Mouse (Mus musculus) cerebellum, postnatal 10 days (tissue): ENCODE data around the gene Pigl.

Experiments used
- DNase-seq, 2 experiments: peaks; one replicate each; pipeline ENCODE4 v3.0.0; 2021; ENCODE audit warnings: mixed read lengths in 2 of 2

Pigl gene

DNA sequence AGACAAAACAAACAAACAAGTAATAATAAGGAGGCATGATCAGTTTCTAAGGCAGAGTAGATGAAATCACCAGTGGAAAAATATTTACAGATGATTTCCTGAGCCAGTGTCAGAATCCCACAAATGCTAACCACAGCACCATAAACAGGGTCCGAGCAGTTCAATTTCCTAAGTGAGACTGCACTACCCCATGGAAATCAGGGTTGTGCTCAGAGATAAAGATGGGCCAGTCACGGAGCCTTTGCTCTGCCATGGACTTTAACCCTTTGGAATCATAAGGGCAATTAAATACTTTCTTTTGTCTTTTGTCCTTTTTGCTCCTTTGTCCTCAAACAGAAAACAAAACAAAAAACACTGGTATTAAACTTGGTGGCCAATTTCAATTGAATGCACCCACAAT lies 64.0 kb downstream of the Pigl start:
- no peak for DNase-seq

DNA sequence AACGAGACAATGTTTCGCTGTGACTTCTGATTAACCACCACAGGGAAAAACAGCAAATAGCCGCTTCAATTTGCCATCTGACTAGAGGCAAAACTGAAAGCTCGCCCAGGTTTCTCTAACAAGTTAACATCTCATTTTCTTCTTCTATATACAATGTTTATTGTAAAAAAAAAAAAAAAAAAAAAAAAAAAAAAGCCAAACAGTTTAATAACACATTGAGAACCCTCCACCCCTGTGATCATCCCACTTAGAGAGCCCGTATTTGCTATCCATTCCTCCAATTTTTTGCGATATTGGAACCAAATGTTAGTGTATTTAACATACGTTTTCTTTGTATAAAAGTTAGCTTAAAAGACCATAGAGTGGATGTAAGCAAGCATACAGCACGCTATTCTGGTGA lies 78.8 kb downstream of the Pigl start:
- no peak for DNase-seq

DNA sequence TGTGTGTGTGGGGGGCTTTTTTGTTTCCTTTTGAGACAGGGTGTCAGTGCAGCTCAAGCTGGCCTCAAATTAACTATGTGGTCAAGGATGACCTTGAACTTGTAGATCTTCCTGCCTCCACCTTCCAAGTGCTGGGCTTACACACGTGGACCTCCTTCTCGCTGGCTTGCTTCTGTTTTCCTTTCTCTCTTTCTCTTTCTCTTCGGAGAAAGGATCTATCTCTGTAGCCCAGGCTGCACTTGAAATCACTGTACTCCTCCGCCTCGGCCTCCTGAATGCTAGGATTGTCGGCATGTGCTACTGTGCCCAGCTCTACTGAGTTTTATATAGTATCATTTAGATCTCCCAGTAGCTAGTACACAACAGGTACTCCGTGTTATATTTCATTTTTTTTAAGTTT lies 79.3 kb downstream of the Pigl start:
- DNase-seq: peak in 1 of 2 experiments; percentile 26

DNA sequence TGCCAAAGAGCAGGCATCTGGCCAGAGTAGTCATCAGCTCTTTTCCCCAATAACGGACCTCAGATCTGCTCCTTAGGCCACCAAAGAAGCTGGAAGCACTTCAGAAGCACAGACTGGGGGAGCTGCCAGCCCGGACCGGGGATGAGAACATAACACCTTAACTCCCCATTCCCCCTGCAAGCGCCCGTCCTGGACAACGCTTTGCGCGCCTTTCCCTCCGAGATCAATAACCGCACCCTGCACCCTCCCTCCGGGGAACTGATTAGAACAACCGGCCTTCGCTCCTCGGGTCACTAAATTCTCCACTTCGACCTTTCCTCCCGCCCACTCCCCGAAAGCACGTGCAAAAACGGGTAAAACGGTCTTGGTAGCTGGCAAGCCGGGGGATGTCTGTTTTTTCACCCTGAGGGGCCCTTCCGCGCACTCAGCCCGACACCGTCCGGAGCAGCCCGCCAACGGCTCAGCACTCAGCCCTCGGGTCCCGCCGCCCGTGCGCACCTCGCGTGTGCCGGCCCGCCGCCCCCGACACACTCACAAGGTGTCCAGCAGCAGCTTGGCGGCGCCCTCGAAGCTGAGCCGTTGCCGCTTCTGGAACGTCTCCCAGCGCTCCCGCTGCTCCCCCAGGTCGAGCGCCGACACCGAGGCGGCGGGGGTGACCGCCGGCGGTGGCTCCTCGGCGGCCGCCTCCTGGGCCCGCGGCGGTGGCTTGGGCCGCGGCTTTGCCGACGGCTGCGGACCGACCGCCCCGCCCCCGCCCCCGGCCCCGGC lies 80.2 kb downstream of the Pigl start:
- DNase-seq: peak; percentile 76

DNA sequence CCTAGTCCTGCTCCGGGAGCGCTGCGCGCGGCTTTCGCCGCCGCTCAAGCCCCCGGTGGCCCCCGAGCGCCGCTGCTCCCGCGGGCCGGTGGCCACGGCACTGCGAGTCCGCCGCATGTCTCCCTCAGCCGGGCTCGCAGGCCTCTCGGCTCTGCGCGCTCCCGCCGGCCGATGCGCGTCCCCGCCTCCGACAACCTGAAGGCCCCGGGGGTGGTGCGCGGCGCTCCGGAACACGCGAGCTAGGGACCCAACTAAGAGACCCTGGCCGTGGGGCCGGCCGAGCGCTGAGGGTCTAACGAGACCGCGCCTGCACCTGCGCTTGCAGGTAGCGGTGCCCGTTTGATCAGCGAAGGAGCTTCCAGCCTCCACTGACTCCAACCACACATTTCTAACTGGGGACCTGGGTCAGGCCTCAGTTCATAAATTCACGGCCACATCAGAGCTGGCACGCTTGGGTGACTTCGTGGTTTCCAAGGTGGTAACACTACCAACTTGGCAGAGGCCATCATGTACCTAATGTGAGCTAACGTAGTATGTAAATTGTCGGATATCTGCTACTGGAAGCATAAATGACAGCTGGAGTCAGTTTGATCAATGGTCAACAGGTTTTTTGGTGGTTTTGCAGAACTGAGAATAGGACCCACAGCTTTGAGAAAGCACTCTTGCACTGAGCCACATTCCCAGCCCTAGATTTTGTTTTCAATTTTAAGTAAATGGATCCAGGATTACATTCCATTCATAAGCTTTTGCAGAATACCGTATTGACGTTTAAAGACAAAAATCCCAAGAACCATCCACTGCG lies 81.0 kb downstream of the Pigl start, which contains the start of gene Cenpv:
Gene Cenpv, minus strand, starts transcription at position 173 of the 802 bp plus-strand sequence.
- peak; percentile 91 for DNase-seq

DNA sequence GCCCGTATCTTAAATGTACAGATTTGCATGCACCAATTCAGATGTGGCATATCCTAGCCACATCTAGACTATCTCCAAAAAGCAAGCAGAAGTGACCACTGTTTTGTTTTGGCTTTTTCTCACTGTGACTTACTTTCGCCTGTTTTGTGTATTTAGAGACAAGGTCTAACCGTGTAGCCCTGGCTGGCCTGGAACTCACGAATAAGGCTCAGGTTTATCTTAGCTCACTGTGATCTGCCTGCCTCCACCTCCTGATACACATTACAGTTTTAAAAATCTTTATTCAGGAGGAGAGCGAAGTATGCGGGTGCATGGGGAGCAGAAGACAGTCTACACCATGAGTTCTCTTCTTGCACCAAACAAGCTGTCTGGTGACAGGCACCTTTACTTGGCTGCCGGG lies 81.9 kb downstream of the Pigl start:
- DNase-seq: no peak

DNA sequence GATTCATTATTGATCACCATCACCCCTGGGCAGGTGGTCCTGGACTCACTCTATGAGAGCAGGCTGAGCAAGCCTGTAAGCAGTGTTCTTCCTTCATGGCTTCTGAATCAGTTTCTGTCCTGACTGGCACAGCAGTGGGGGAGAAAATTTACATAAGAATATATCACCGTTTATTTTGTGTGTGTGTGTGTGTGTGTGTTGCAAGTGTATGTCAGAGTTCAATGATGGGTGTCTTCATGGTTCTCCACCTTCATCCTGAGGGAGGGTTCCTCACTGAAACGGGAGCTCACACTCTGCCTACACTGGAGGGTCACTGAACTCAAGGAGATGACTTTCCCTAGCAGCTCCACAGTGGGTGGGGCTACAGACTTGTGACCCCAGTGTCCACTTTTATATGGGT lies 82.7 kb downstream of the Pigl start:
- no peak for DNase-seq

DNA sequence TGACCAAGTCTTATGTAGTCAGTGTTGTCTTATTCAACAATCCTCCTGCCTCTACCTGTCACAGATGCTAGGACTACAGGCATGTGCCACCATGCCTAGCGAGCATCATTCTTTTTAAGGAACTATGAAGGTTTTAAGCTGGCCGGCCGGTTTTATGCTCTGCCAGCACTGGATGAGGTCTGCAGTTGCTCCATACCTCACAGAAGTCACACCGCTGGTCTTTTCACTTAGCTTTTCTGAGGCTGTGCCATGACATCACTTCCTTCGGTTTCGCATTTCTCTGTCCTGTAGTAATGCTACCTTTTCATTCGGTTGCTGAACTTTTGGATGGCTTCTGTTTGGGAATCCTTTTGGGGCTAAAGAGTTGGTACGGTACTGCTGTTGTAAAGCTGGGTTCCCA lies 83.3 kb downstream of the Pigl start:
- no peak for DNase-seq

DNA sequence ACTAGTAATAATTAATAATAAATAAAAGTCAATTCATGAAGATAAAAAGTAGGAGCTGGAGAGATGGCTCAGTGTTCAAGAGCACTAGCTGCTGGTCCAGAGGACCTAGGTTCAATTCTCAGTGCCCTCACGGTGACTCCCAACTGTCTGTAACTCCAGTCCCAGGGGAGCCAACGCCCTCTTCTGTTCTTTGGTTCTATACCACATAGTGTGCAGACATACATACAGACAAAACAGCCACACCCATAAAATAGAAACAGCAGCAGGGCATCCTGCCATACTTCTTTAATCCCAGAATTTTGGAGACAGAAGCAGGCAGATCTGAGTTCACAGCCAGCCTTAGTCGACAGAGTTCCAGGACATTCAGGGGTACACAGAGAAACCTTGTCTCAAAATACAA lies 85.7 kb downstream of the Pigl start:
- DNase-seq: no peak

DNA sequence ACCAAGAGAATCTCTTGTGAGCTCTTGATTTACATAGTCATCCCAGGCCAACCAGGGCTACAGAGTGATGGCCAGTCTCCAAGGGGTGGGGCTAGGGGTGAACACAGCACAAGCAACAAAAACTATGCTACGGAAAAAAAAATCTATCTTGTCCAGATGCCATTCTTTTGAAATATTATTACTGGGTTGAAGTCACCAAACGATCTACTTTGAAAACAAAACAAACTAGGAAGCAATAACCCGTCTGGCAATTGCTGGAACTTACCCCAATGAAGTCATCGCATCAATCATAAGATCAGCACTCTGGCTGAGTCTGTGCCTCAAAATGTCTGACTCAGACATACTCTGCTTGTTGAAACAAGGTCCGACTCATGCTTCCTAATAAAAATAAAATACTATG lies 91.5 kb downstream of the Pigl start:
- peak; percentile 92 for DNase-seq

DNA sequence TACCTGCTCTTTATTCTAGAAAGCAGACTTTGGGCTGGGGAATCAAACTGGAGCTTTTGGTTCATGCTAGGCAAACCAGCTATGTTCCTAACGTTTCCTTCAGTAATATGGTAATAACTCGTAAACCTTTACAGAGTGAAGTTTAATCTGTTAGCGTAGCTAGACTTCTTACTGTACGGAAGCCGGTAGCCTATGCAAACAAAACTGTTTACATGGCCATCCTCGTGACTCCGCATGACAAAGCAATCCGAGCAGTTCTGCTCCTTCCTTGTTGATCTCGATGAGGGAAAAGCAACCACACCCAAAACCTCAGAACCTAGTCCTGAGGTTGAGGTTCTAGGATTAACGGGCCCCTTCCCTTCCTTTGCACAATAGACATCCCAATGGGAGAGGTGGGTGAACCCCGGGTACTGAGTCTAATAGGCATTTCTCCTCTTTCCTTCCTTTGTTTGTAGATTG lies 92.0 kb downstream of the Pigl start:
- peak; percentile 53 to 67 for DNase-seq

DNA sequence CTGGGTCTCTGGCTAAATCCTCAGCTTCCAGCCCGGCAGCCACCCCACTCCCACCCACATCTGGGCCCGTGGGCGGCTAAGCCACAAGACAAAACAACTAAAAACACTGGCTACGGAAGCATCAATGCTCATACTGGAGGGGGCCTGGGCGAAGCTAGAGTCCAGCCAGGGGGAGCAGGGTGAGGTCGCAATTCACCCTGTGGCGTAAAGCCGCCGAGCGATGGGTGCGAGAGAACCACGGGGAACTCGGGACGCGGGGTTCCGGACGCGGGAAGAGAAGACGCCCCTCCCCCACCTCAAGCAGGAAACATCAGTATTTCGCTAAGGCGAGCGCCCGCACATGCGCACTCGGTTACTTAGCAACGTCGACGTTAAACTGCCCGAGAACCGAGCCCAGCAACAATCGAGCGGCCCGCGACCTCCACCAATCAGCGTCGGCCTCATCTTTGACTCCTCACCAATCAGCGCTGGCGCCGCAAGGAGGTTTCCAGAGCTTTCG lies 92.5 kb downstream of the Pigl start, which contains the start of gene Ubb:
Gene Ubb, plus strand, starts transcription at position 445 of the 499 bp plus-strand sequence.
- DNase-seq: peak; percentile 100

DNA sequence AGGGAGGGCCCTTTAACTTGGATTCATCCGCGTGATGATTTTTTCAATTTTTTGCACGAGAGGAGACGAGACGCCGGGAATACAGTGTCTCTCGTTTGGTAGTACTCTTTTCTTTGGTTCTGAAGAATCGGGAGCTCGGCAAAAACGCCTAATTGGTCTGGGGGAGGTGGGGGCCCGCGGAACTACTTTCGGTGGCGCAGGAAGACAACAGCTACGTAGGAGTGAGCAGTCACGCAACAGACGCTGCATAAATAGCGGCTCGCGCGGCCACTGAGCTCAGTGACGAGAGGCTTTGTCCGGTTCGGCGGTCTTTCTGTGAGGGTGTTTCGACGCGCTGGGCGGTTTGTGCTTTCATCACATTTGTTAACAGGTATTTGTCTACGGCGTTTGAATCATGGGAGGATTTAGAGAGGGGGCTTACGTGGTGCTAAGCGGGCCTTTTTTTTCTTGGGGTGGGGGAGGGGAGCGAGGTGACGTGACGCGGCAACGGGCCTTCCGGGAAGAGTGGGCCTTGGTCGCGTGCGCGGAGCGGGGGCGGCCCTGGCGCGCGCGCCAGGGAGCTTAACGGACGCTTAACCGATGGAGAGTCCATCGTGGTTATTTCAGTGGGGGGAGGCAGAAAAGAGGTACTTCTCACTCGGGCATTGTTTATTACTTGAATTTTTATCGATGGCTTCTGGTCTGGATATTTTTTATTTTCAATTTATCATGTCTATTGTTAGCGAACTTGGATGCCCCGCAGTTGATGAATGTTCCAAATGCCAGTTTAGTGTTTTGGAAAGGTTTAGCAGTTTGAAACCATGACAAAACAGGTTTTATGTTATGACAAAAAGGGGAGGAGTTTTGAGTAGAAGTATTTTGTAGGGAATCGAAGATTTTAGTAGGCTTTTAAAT lies 93.2 kb downstream of the Pigl start:
- peak; percentile 96 to 98 for DNase-seq

DNA sequence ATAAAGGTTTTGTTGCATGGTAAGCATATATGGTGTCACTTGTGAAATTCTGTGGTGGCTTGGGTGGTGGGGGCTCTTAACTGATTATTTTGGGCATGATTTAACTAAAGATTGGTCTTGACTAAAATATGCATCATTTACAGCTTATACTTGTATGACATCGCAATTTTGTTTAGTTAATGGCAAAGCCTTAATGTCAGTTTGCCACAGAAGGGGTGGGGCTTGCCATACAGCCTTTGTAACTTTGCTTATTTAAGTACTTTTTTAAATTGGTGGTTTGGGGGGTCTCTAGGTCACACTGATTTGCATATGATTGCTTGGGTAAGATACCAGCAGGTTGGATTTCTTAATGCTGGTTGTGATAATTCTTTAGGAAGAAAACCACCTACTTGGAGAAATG lies 94.9 kb downstream of the Pigl start:
- DNase-seq: no peak

DNA sequence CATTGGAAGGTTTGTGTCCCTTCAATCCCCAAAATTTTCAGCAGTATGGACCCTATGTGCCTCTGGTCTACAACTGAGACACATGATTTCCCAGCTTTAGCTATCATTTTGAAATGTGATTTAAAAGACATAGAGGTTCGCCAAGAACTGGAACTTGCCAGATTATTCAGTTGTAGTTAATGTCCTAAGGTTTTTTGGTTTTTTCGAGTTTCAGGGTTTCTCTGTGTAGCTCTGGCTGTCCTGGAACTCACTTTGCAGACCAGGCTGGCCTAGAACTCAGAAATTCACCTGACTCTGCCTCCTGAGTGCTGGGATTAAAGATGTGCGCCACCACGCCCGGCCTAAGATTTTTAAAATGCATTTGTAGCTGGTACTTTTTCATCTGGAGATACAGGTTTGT lies 95.4 kb downstream of the Pigl start:
- DNase-seq: no peak

DNA sequence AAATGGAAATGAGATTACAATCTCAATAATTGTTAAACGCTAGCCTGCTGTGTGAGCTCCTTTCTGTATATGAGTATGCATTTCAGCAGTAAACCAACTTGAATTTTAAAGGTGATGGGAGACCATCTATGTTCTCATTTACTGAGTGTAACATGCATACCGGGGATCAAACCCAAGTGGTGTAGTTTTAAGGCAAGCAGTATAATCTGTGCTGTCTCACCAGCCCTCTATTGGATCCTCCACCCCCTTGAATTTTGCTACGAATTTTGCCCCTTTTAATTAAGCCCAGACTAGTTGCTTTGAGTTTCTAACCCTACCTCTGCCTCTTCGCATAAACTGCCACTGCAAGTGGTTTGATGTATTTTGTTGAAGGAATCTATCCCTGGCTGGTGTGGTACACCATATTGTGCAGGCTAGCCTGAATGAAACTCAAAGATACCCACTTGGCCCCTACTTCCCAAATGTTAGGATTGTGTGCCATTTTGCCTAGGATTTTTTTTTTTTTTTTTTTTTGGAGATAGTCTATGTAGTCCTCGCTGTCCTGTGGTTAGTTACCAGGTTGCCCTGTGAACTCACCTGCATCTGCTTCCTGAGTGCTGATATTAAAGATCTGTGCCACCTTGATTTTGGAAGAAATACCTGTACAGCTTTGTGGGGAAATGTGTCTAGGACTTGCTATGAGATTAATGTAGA lies 96.0 kb downstream of the Pigl start:
- DNase-seq: no peak

DNA sequence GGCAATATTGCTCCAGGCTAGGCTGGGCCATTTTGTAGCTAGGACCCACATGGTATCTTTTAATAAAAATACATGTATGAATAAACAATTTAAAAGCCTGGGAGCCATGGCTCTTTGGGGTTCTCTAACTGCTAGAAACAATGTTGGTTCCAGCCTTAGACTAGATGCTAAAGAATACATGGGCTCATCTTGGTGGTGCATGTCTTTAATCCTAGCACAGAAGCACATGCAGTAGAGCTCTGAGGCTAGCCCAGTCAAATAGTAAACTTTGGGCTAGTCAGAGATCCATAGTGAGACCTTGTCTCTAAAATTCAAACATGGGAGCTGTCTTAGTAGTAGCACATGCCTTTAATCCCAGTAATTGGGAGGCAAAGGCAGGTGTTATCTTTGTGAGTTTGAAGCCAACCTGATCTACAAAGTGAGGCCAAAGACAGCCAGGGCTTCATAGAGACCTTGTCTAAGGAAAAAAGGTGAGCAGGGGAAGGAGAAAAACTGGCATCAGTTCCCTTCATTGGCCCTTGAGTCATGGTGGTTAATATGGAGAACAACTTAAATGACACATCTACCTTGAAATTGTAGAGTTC lies 96.8 kb downstream of the Pigl start:
- no peak for DNase-seq

DNA sequence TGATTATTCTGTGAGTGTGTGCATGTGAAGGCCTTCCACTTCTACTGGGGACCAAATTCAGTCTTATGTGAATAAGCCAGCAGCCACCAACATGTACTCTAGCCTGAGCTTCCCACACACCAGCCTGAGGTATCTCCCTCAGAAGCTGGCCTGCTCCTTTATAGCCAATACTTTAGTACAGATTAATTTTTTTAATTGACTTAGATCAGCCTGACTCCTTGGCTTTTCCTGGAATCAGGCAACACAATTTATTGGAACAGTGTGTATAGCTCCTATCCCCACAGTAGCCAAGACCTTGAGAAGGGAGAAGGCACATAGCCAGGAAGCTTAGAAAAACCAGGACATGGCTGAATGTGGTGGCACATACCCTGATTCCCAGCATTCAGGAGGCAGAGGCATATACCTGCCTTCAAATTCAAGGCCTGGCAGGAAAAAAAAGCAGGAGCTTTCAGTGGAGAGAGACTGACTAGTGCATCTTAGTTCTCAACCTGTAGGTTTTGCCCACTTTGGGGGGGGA lies 97.7 kb downstream of the Pigl start:
- DNase-seq: peak in 1 of 2 experiments; percentile 24

DNA sequence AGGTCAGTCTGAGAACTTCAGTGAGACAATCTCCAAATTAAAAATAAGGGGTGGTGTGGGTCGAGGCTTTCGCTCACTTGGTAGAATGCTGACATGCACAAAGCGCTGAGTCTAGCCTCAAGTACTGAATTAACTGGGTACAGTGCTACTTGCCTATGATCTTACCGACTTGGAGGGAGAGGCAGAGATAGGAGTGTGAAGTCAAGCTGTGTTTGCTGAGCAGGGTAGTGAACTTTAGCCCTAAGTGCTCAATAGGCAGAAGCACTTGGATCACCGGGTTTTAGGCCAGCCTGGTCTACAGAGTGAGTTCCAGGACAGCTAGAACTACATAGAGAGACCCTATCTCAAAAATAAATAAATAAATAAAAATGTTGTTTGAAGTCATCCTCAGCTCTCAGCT lies 98.9 kb downstream of the Pigl start:
- DNase-seq: no peak

DNA sequence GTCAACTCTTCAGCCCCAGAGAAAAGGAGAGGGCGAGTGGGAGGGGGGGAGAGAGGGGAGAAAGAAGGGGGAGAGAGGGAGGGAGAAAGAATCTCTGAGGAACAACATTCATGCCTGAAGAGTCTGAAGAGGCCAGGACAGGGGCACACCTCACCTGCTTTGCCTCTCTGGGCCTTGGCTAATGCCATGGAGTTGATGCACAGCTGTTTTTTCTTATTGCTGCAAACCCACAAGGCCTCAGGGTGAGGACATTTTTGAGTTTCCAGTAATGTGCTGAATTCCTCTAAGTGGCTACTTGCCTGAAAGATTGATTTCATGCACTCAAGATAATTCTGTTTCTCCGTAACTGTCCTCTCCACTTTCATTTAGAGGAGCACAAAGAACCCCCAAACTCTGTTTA lies 99.9 kb downstream of the Pigl start:
- DNase-seq: no peak

DNA sequence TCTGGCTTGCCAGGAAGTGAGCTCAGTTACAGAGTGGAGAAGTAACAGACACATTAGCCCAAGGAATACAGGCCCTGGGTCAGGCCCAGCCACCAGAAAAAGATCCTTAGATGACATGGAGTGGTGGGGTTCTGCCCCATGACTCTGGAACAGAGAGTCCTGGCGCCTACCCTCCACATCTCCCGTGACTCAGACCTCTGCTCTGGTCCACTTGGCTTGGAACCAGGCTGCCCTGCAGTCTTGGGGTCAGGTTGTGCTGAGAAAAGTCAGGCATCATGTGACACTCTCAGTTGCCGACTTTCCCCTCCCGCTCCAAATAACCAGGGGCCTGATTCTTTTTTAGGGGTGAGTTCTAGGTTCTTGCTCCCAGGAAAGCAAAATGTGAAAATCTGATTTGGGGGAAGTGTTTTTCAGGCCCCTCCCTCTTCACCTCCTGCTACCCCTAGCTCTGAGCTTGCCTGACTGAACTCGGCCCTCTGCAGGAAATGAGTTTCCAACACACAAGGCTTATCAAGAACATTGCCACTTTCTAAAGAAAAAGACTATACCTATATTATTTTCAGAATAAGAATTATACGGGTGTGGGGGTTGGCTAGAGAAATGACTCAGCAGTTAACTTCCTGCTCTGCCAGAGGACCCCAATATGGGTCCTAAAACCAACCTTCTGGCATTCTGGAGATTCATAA lies 100.8 kb downstream of the Pigl start:
- no peak for DNase-seq
